ENCODE assay signal across 8 mouse cellular contexts in genomic region chr1:135719486-135719885, GRCm38 (mm10). TPM values are rescaled to one million over a fixed set of nuclear protein-coding genes. Genes with fewer than 3 reads are reported as not detected.
DNase-seq lines count a peak whose midpoint lies in the region; ATAC-seq and TF ChIP-seq lines count a peak whose summit lies in the region.

No protein-coding gene starts in this region.

- H3K9ac ChIP-seq in liver, adult 2 months (ENCODE audit: low read depth, low read length) = no peak overlapping the region
- no peak overlapping the region for H3K9ac ChIP-seq in midbrain, postnatal 0 days (replicated peaks; ENCODE audit: low read length, poor library complexity, severe bottlenecking)
- H3K9ac ChIP-seq in stomach, embryonic 14.5 days (replicated peaks; ENCODE audit: low read depth, low read length) = no peak overlapping the region

- DNase-seq in 3T3-L1 (ENCODE audit: low read depth, low spot score) (peak; percentile 90), MN1 (ENCODE audit: low spot score) (peak; percentile 78)
- peak; percentile 57 for DNase-seq in embryo, embryonic 11.5 days (ENCODE audit: low read depth, low spot score)
- DNase-seq in heart, adult 8-10 months (ENCODE audit: low spot score) = peak; percentile 87
- peak; percentile 68 for DNase-seq in kidney, adult 11 months
- DNase-seq in liver, adult 2 months (ENCODE audit: extremely low read depth, low read depth, low spot score) = peak; percentile 53
- DNase-seq in midbrain, postnatal 0 days (ENCODE audit: low spot score) = peak; percentile 72

- no peaks in the 10 kb centered on the region for H3K27me3 ChIP-seq in liver, adult 2 months (ENCODE audit: control insufficient read depth, insufficient read depth, low read length)
- H3K27me3 ChIP-seq in midbrain, postnatal 0 days (ENCODE audit: insufficient read depth, low read length) = no peaks in the 10 kb centered on the region
- H3K27me3 ChIP-seq in stomach, embryonic 14.5 days (ENCODE audit: control insufficient read depth, insufficient read depth, low read length) = no peaks in the 10 kb centered on the region

- H3K36me3 ChIP-seq in liver, adult 2 months (ENCODE audit: control insufficient read depth, insufficient read depth, low read length) = no peaks in the 10 kb centered on the region
- H3K36me3 ChIP-seq in midbrain, postnatal 0 days (ENCODE audit: insufficient read depth, low read length) = no peaks in the 10 kb centered on the region
- H3K36me3 ChIP-seq in stomach, embryonic 14.5 days (ENCODE audit: control insufficient read depth, insufficient read depth, low read length) = no peaks in the 10 kb centered on the region

- no peak overlapping the region for H3K27ac ChIP-seq in liver, adult 2 months (replicated peaks; ENCODE audit: insufficient read depth, low read depth, low read length)
- H3K27ac ChIP-seq in midbrain, postnatal 0 days (ENCODE audit: low read depth, low read length) = no peak overlapping the region
- no peak overlapping the region for H3K27ac ChIP-seq in stomach, embryonic 14.5 days (ENCODE audit: low read length)

- WGBS in liver, adult 2 months = 22% methylated on average over 9 of the region's 9 CpGs
- WGBS in midbrain, postnatal 0 days = 18% methylated on average over 9 of the region's 9 CpGs
- WGBS in stomach, embryonic 14.5 days = 20% methylated on average over 9 of the region's 9 CpGs

- no peaks in the 10 kb centered on the region for H3K9me3 ChIP-seq in midbrain, postnatal 0 days (ENCODE audit: low read length)
- H3K9me3 ChIP-seq in stomach, embryonic 14.5 days (ENCODE audit: control insufficient read depth, low read depth, low read length) = no peaks in the 10 kb centered on the region

- H3K4me1 ChIP-seq in liver, adult 2 months (ENCODE audit: control insufficient read depth, insufficient read depth, low read length) = no peaks in the 10 kb centered on the region
- no peaks in the 10 kb centered on the region for H3K4me1 ChIP-seq in midbrain, postnatal 0 days (ENCODE audit: insufficient read depth, low read length)
- H3K4me1 ChIP-seq in stomach, embryonic 14.5 days (ENCODE audit: control insufficient read depth, insufficient read depth, low read length) = no peaks in the 10 kb centered on the region

- TF ChIP-seq POLR2A in liver, adult 2 months (IDR thresholded peaks at IDR 0.05; ENCODE audit: extremely low read depth, insufficient read depth, low read length) = no peak

- no peaks in the 10 kb centered on the region for H3K79me2 ChIP-seq in liver, adult 2 months (ENCODE audit: control insufficient read depth, insufficient read depth, low read length)

- no peak overlapping the region for H3K4me3 ChIP-seq in liver, adult 2 months (ENCODE audit: insufficient read depth, low read depth, low read length)
- no peak overlapping the region for H3K4me3 ChIP-seq in midbrain, postnatal 0 days (ENCODE audit: low read depth, low read length)
- no peak overlapping the region for H3K4me3 ChIP-seq in stomach, embryonic 14.5 days (ENCODE audit: low read depth, low read length)

- no peak overlapping the region for H3K4me2 ChIP-seq in midbrain, postnatal 0 days (ENCODE audit: low read depth, low read length, poor library complexity, severe bottlenecking)
- H3K4me2 ChIP-seq in stomach, embryonic 14.5 days (replicated peaks; ENCODE audit: low read depth, low read length) = no peak overlapping the region

- ATAC-seq in midbrain, postnatal 0 days (ENCODE audit: low FRiP score) = no peak
- peak; percentile 75 for ATAC-seq in stomach, embryonic 14.5 days (ENCODE audit: insufficient number of reproducible peaks, insufficient read depth, low FRiP score, low read depth)

- peak; percentile 74 for TF ChIP-seq CTCF in liver, adult 2 months (IDR thresholded peaks at IDR 0.05; ENCODE audit: low read depth, low read length)
- peak; percentile 84 for TF ChIP-seq CTCF in midbrain, postnatal 0 days (IDR thresholded peaks at IDR 0.05)

RNA-seq across cellular contexts. Expression of gene Csrp1, which starts 0.4 kb away (rescaled TPM):
- total RNA-seq in heart, adult 8-10 months (2022) = 10 to 100 TPM; 36.0 to 45.8 (median 40.9) TPM
- total RNA-seq in liver, adult 2 months (2014; rRNA removed) = 11.9 and 12.2 TPM in 2 replicates
- 12.1 and 13.7 TPM in 2 replicates for polyA plus RNA-seq in liver, adult 2 months (2012; rRNA removed)
- total RNA-seq in midbrain, postnatal 0 days (2014; rRNA removed) = 48.1 and 64.3 TPM in 2 replicates
- polyA plus RNA-seq in midbrain, postnatal 0 days (2015; fragmentation: Nextera tagmentation; extraction: Ambion mirVana) = 21.6 and 25.1 TPM in 2 replicates
- 232 and 265 TPM in 2 replicates for polyA plus RNA-seq in stomach, embryonic 14.5 days (2014; fragmentation: Nextera tagmentation; extraction: Ambion mirVana)

RNA-seq across cellular contexts. Expression of gene Phlda3, which starts 46.4 kb away (rescaled TPM):
- 10 to 100 TPM in 1 of 4 experiments, 1 to 10 TPM in 3; 7.2 to 12.7 (median 8.4) TPM for total RNA-seq in heart, adult 8-10 months (2022)
- 1.7 and 1.9 TPM in 2 replicates for total RNA-seq in liver, adult 2 months (2014; rRNA removed)
- polyA plus RNA-seq in liver, adult 2 months (2012; rRNA removed) = 0.62 and 1.8 TPM in 2 replicates
- 45.1 and 54.4 TPM in 2 replicates for total RNA-seq in midbrain, postnatal 0 days (2014; rRNA removed)
- polyA plus RNA-seq in midbrain, postnatal 0 days (2015; fragmentation: Nextera tagmentation; extraction: Ambion mirVana) = 48.5 and 48.9 TPM in 2 replicates
- polyA plus RNA-seq in stomach, embryonic 14.5 days (2014; fragmentation: Nextera tagmentation; extraction: Ambion mirVana) = 82.1 and 86.8 TPM in 2 replicates

RNA-seq across cellular contexts. Expression of gene Tnni1, which starts 59.7 kb away (rescaled TPM):
- 1 to 10 TPM in 2 of 4 experiments, under 1 TPM in 2; 0.44 to 2.4 (median 1.1) TPM for total RNA-seq in heart, adult 8-10 months (2022)
- total RNA-seq in liver, adult 2 months (2014; rRNA removed) = 0.46 TPM in 1 of 2 replicates, not detected in the other
- polyA plus RNA-seq in liver, adult 2 months (2012; rRNA removed) = 0.14 TPM in 1 of 2 replicates, not detected in the other
- total RNA-seq in midbrain, postnatal 0 days (2014; rRNA removed) = 2.2 TPM in 1 of 2 replicates, not detected in the other
- polyA plus RNA-seq in midbrain, postnatal 0 days (2015; fragmentation: Nextera tagmentation; extraction: Ambion mirVana) = 0.57 and 0.70 TPM in 2 replicates
- 1.9 and 3.2 TPM in 2 replicates for polyA plus RNA-seq in stomach, embryonic 14.5 days (2014; fragmentation: Nextera tagmentation; extraction: Ambion mirVana)
